Mouse (Mus musculus) large intestine, adult 2 months (tissue): ENCODE results near the gene Mcoln1. TPM values are rescaled to one million over a fixed set of nuclear protein-coding genes. Genes with fewer than 3 reads are reported as not detected.
A peak's percentile ranks its signal among the peaks of the same experiment; 100 is the strongest.

Source experiments
- DNase-seq: peaks from one replicate; pipeline ENCODE4 v3.0.0-alpha.2; 2012; ENCODE audit warnings: low read depth, low spot score
- WGBS: fragments of 180-500 bp; shearing (Covaris S2); methylation state at CpG from one replicate; pipeline ENCODE4 v1.1.7; 2018; 5-methylcytosine and 5-hydroxymethylcytosine counted together
- polyA plus RNA-seq: library from polyadenylated mRNA; depleted of rRNA; stranded (reverse); fragments of >200 nt; gene quantifications from 2 replicates; pipeline ENCODE4 v1.2.3, GENCODE M21; 2012; rRNA removed

Mcoln1 gene
- polyA plus RNA-seq, result 77.4 and 87.1 TPM in 2 replicates

DNA sequence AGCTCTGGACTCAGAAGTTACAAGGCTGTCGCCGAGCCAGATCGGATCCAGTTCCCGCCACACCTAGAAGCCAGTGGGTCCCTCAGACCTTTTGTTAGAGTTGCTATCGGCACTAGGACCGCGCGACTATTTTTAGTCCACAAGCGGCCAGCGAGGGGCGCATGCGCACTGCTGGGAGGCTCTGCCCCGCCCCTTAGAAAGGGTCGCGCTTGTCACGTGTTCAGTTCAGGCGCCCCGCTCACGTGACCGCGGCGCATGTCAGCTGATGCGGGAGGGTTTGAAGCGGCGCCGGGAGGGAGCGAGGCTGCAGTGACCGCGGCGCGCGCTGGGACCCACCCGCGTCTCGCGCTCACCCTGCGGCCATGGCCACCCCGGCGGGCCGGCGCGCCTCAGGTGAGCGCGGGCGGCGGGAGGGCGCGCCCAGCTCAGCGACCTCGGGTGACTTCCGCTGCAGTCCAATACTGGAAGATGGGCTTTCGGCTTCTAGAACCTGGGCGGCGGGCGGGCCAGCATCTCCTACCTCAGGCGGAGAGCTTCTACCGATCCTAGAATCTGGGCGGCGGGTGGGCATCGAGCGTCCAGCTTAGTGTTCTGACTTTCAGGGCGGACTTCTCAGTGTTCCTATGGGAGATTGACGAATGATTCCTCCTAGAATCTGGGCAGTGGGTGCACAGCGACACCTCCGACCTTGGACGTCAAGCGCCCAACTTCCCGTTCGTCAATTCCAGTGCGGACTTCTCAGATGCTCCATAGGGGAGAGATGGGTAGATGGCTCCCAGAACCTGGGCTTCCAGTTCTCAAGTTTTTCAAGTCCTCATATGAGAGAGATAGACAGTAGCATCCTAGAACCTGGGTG lies at the start of gene Mcoln1:
Mcoln1 (plus strand) TSS at position 223 of the 856 bp plus-strand sequence.
- peak; percentile 95 for DNase-seq
- WGBS, result under 1% methylated on average over 70 of the region's 70 CpGs

GRCm38 (mm10) chr8:3450670-3451069 lies 49.6 kb upstream of the Mcoln1 start:
- WGBS, result 20% methylated on average over 5 of the region's 5 CpGs
- no peak for DNase-seq

DNA sequence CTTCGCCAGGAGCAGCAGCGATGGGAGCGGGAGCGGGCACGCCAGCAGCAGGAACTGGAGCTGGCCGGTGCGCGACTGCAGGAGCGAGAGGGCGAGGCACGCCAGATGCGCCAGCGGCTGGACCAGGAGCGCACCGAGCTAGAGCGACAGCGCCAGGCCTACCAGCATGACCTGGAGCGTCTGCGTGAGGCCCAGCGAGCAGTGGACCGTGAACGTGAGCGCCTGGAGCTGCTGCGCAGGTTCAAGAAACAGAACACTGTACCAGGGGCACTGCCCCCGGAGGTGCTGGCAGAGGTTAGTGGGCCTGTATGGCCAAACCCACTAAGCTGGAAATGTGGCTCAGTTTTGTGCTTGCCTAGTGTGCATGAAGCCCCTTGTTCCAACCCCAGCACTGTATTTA lies 48.3 kb upstream of the Mcoln1 start:
- DNase-seq, result no peak
- WGBS, result 97% methylated on average over 25 of the region's 25 CpGs

DNA sequence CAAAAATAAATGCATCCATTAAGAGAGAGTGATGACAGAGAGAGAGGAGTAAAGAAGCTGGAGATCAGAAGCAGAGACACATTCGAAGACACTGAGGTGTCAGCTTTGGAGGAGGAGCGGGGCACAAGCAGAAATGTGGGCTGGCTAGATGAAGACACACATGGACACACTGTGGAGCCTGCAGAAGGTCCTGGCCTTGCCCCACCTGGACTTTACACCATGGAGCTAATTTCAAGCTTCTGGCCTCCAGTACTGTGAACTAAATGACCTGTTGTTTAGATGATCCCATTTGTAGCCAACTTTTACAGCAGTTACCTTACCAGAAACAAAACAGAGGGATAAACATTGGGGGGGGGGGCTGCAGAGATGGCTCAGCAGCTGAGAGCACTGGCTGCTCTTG lies 37.0 kb upstream of the Mcoln1 start:
- no peak for DNase-seq
- 91% methylated on average over 2 of the region's 2 CpGs for WGBS

- 49% methylated on average over 5 of the region's 5 CpGs for WGBS
- no peak for DNase-seq
Measured at GRCm38 (mm10) chr8:3464309-3464708, 35.9 kb upstream of the Mcoln1 start.

DNA sequence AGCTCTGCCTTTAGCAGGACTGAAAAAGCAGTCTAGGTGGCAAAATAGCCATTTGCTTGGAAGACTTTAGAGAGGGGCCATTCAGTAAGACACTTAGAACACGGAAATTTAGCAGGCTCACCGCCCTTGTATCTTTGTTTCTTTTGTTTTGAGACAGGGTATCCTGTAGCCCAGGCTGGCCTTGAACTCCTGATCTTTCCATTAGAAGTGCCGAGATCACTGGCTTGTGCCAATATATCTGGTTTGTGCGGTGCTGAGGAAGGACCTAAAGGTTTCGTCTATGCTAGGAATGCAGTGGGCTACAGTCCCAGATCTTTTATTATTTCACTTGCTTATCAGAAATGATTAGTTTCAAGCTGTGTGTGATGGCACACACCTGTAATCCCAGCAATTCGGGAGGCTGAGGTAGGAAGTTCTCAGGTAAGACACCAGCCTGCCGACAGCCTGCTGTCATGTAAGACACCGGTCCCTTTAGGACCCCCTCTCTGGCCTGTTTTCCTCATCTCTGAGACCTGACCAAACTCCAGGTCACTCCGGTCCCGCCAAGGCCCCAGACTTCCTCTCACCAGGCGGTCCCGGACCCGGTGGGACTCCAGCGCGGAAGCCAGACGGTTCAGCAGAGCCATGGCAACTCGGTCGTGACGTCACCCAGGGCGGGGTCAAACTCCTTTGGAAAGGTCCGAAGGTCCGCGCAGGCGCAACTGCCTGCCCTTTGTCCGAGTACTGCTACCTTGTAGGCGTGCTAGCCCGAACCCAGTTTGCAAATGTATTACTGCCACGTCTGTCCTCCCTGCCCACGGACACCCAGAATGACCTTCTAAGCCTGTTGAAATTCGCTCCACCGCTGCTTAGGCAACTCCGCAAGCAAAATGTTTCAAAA lies 33.0 kb upstream of the Mcoln1 start, which contains the start of gene Pex11g:
Pex11g (minus strand) TSS at position 675 of the 880 bp plus-strand sequence.
- WGBS, result 3% methylated on average over 32 of the region's 32 CpGs

GRCm38 (mm10) chr8:3467886-3468545 lies 32.2 kb upstream of the Mcoln1 start:
- DNase-seq, result no peak
- 51% methylated on average over 9 of the region's 9 CpGs for WGBS

More for the DNA sequence above, 33.0 kb upstream of the Mcoln1 start, which contains the start of gene Pex11g:
- peak; percentile 98 for DNase-seq

- DNase-seq, result no peak
- 85% methylated on average over 1 of the region's 1 CpGs for WGBS
Measured at GRCm38 (mm10) chr8:3468838-3469237, 31.4 kb upstream of the Mcoln1 start.

DNA sequence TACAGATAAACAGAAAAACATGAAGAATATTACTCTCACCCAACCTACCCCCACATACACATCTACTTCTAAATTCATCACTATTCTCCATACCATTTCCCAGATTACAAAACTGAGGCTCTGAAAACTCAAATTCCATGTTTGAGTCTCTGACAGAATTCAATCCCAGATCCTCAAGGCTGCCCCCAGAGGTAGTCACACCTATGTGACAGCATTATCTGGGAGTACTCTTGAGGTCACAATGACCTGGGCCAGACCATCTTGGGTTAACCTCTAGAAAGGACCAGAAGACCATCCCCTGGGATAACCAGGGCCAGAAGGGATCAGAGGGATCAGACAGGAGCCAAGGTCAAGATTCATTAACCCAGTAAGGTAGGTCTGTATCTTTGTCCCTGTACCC lies 29.7 kb upstream of the Mcoln1 start, which contains the start of gene Tex45:
Tex45 (plus strand) TSS at position 301 of the 400 bp plus-strand sequence.
- no peak for DNase-seq

GRCm38 (mm10) chr8:3475715-3476429 lies 24.4 kb upstream of the Mcoln1 start:
- no peak for DNase-seq
- WGBS, result 43% methylated on average over 37 of the region's 37 CpGs

DNA sequence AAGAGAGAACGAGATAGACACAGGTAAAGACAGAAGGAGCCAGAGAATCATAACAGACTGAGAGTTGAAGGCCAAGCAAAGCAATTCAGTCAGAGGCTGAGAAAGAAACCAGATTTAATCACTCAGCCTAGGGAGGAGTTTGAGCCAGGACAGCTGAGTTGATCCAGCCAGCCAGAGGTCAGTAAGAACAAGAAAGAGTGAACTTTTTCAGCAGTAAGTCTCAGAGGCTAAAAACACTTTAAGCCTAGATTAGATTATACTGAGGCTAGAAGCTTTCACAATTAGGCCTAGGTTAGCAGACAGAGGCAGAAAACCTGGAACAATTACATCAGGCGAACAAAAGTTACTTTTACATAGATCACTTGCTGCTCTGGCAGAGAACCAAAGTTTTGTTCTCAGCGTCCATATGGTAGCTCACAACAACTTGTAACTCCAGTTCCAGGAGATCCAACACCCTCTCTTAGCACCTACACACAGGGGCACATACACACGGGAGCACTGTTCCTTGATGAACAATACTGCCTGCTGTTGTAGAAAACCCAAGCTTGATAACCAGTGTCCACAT lies 20.0 kb upstream of the Mcoln1 start:
- WGBS, result 48% methylated on average over 4 of the region's 4 CpGs
- DNase-seq, result no peak

- no peak for DNase-seq
- 33% methylated on average over 5 of the region's 5 CpGs for WGBS
Measured at GRCm38 (mm10) chr8:3481605-3482004, 18.7 kb upstream of the Mcoln1 start.

GRCm38 (mm10) chr8:3482240-3482740 lies 18.0 kb upstream of the Mcoln1 start:
- no peak for DNase-seq
- WGBS, result 86% methylated on average over 22 of the region's 22 CpGs

GRCm38 (mm10) chr8:3483546-3483945 lies 16.7 kb upstream of the Mcoln1 start:
- no peak for DNase-seq
- WGBS, result 76% methylated on average over 7 of the region's 7 CpGs

DNA sequence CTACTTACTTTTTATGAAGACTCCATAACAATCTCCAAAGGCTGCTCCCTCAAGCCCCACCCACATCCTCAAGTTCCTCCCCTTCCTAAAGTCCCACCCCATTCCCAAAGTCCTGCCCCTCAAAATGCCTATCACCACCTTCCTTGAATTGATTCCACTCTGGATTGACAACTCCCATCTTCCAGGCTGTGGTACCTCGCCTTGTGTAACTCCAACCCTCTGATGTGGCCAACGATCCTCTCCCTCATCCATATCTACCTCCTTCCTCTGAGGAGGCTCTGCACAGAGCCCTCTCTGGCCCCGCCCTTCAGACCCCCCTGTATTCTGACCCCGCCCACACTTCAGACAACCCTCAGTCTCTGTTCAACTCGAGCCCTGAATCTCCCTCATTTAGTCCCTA lies 15.1 kb upstream of the Mcoln1 start:
- no peak for DNase-seq

GRCm38 (mm10) chr8:3492901-3493844 lies 7.1 kb upstream of the Mcoln1 start, which contains the start of gene Zfp358:
Gene Zfp358, plus strand, starts transcription at chr8:3493138.
- DNase-seq, result no peak
- WGBS, result 1% methylated on average over 63 of the region's 64 CpGs

More for the DNA sequence above, 15.1 kb upstream of the Mcoln1 start:
- 23% methylated on average over 5 of the region's 5 CpGs for WGBS

GRCm38 (mm10) chr8:3493845-3494208 lies 6.4 kb upstream of the Mcoln1 start:
- no peak for DNase-seq
- 26% methylated on average over 6 of the region's 6 CpGs for WGBS
